Comparison of ENCODE assay signal across 17 mouse cellular contexts in genomic region chr9:43114833-43115232, GRCm38 (mm10). TPM values are rescaled to one million over a fixed set of nuclear protein-coding genes. Genes with fewer than 3 reads are reported as not detected.
DNase-seq lines count a peak whose midpoint lies in the region; ATAC-seq and TF ChIP-seq lines count a peak whose summit lies in the region.
"Had no signal": no experiment of that assay in that cellular context is flagged by ENCODE, and none has a peak within 500 bp of the region (broad histone marks: within the 10 kb centered on the region; RNA-seq: fewer than 3 reads in every experiment).

No protein-coding gene starts in this region.

- H3K36me3 ChIP-seq in heart, embryonic 14.5 days (ENCODE audit: control insufficient read depth, insufficient read depth, low read length), result peaks cover 23% of the 10 kb centered on the region
- H3K36me3 ChIP-seq in kidney, postnatal 0 days (ENCODE audit: insufficient read depth, low read length), result no peaks in the 10 kb centered on the region

- no peaks in the 10 kb centered on the region for H3K9me3 ChIP-seq in heart, embryonic 14.5 days (ENCODE audit: control insufficient read depth, low read length)
- no peaks in the 10 kb centered on the region for H3K9me3 ChIP-seq in kidney, postnatal 0 days (replicated peaks; ENCODE audit: low read length)
- H3K9me3 ChIP-seq: embryonic facial prominence, embryonic 13.5 days; forebrain, embryonic 12.5 days; limb, embryonic 10.5 days had no signal

- H3K4me3 ChIP-seq in heart, embryonic 14.5 days (ENCODE audit: control insufficient read depth in 1 of 2, insufficient read depth in 1 of 2, low read depth in 1 of 2, low read length in 2 of 2), result no peak overlapping the region
- no peak overlapping the region for H3K4me3 ChIP-seq in kidney, postnatal 0 days (replicated peaks; ENCODE audit: low read depth, low read length)

- peaks cover 0 to 16% of the 10 kb centered on the region in 2 experiments; a peak in 2 of 4 replicates for H3K4me1 ChIP-seq in heart, embryonic 14.5 days (ENCODE audit: control insufficient read depth in 2 of 2, insufficient read depth in 2 of 2, low read length in 2 of 2)
- H3K4me1 ChIP-seq in kidney, postnatal 0 days (replicated peaks; ENCODE audit: insufficient read depth, low read length), result peaks cover 3% of the 10 kb centered on the region; the same call in 1 of the 2 replicates

- H3K27me3 ChIP-seq in heart, embryonic 14.5 days (ENCODE audit: control insufficient read depth, insufficient read depth, low read length), result no peaks in the 10 kb centered on the region
- H3K27me3 ChIP-seq in kidney, postnatal 0 days (ENCODE audit: insufficient read depth, low read length), result no peaks in the 10 kb centered on the region
- H3K27me3 ChIP-seq: embryonic facial prominence, embryonic 13.5 days; forebrain, embryonic 12.5 days had no signal

- peak overlapping the region; percentile 65; the same call in 1 of the 2 replicates for H3K4me2 ChIP-seq in heart, embryonic 14.5 days (ENCODE audit: low read length)
- H3K4me2 ChIP-seq in kidney, postnatal 0 days (ENCODE audit: low read length), result peak overlapping the region; percentile 85; the same call in 1 of the 2 replicates

- no peak for DNase-seq in heart, adult 18-20 months
- DNase-seq in kidney, postnatal 0 days (ENCODE audit: low spot score), result peak; percentile 61
- DNase-seq in kidney, postnatal 4 days, result no peak
- peak; percentile 40 for DNase-seq in lung, postnatal 10 days
- no peak for DNase-seq in lung, adult 18-20 months
- DNase-seq in lung, postnatal 25 days (ENCODE audit: low spot score), result peak; percentile 36
- DNase-seq: cerebellum, postnatal 36 days; thymus, postnatal 25 days had no signal

- no peak for ATAC-seq in heart, embryonic 14.5 days (ENCODE audit: insufficient number of reproducible peaks, insufficient read depth, low FRiP score, low read depth)
- no peak for ATAC-seq in kidney, postnatal 0 days (replicated peaks; ENCODE audit: low FRiP score, low read depth)
- ATAC-seq in frontal cortex, adult (ENCODE audit: low TSS enrichment), result no peak
- ATAC-seq: CD4-positive, CD25-positive, alpha-beta regulatory T cell, adult 4 months had no signal

- WGBS in heart, embryonic 14.5 days, result 85% methylated on average over 4 of the region's 4 CpGs
- WGBS in kidney, postnatal 0 days, result 58% methylated on average over 4 of the region's 4 CpGs

- TF ChIP-seq CTCF in kidney, postnatal 0 days (IDR thresholded peaks at IDR 0.05; ENCODE audit: low read depth), result no peak

- no peak overlapping the region for H3K9ac ChIP-seq in heart, embryonic 14.5 days (ENCODE audit: low read length)
- H3K9ac ChIP-seq in kidney, postnatal 0 days (ENCODE audit: low read depth, low read length), result no peak overlapping the region
- H3K9ac ChIP-seq: forebrain, embryonic 12.5 days had no signal

- H3K27ac ChIP-seq in heart, embryonic 14.5 days (replicated peaks in 1 of 2; ENCODE audit: control insufficient read depth in 1 of 2, insufficient read depth in 1 of 2, low read depth in 2 of 2, low read length in 2 of 2), result no peak overlapping the region
- peak overlapping the region; percentile 25; the same call in 1 of the 2 replicates for H3K27ac ChIP-seq in kidney, postnatal 0 days
- H3K27ac ChIP-seq: embryonic facial prominence, embryonic 13.5 days; forebrain, embryonic 12.5 days; limb, embryonic 10.5 days; macrophage; stomach, postnatal 0 days had no signal

RNA-seq across cellular contexts. Expression of gene Tmem136, which starts 1.5 kb away (rescaled TPM):
- 15.1 and 17.2 TPM in 2 replicates for polyA plus RNA-seq in heart, embryonic 14.5 days (2014; fragmentation: Nextera tagmentation; extraction: Ambion mirVana)
- 1 to 10 TPM; 5.0 to 6.2 TPM for total RNA-seq in heart, adult 18-20 months (2021)
- 9.3 and 10.6 TPM in 2 replicates for polyA plus RNA-seq in kidney, postnatal 0 days (2015; fragmentation: Nextera tagmentation; extraction: Ambion mirVana)
- total RNA-seq: monocyte, adult 5-6 weeks had no signal
- polyA plus RNA-seq: macrophage had no signal

RNA-seq across cellular contexts. Expression of gene Arhgef12, which starts 7.8 kb away (rescaled TPM):
- polyA plus RNA-seq in heart, embryonic 14.5 days (2014; fragmentation: Nextera tagmentation; extraction: Ambion mirVana), result 18.0 and 20.5 TPM in 2 replicates
- 100 to 1,000 TPM; 119 to 128 TPM for total RNA-seq in heart, adult 18-20 months (2021)
- polyA plus RNA-seq in kidney, postnatal 0 days (2015; fragmentation: Nextera tagmentation; extraction: Ambion mirVana), result 11.2 and 11.4 TPM in 2 replicates

Comparison
In these comparisons a context has a peak if more than half of its experiments do, and no peak if none do; other contexts are left out.
1. DNase-seq: peak in kidney, postnatal 0 days (single experiment), lung, postnatal 10 days (single experiment) and lung, postnatal 25 days (single experiment); none in heart, adult 18-20 months (0 of 2), kidney, postnatal 4 days (0 of 2) and lung, adult 18-20 months (0 of 2).